Mouse (Mus musculus) heart, postnatal 10 days (tissue): ENCODE data around the gene Mt3. TPM values are rescaled to one million over a fixed set of nuclear protein-coding genes. Genes with fewer than 3 reads are reported as not detected.

ENCODE experiments used
- DNase-seq, 2 experiments: peaks; one replicate each; pipeline ENCODE4 v3.0.0; 2021
- intact Hi-C: fragments of 180-260 bp; cut with DNase I; formaldehyde crosslinking; loops from one replicate; pipeline ENCODE4 v1.15.1; 2025
- total RNA-seq, 2 experiments: library from RNA; stranded (reverse); gene quantifications; 2 replicates each; pipeline ENCODE4 v1.2.3; 2021

Mt3 gene
- total RNA-seq, 2 experiments from 2014 or later: 12.5 to 14.5 TPM

- intact Hi-C loops: no loop called here
- no peak for DNase-seq
Measured at GRCm38 (mm10) chr8:94182055-94182929, 29.9 kb downstream of the Mt3 start.

DNA sequence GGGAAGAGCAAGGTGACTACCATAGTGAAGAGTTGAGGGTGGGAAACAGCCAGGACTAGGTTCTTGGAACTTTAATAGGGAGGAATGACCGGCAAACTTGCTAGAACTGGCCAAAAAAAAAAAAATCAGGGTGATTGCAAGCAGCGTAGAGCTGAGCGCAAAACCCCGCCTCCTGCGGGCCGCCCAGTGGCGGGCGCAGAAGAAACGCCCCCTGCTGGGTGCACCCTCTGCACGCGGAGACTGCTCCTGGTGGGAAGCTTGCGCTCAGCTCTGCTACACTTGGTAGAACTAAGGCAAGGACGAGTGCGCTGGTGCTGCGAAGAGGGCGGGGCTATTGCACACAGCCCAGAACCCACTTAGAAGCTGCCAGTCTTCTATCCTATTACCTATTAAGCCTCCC, 30.7 kb downstream of the Mt3 start:
- intact Hi-C loops: no loop called here
- DNase-seq: peak; percentile 83 to 85

DNA sequence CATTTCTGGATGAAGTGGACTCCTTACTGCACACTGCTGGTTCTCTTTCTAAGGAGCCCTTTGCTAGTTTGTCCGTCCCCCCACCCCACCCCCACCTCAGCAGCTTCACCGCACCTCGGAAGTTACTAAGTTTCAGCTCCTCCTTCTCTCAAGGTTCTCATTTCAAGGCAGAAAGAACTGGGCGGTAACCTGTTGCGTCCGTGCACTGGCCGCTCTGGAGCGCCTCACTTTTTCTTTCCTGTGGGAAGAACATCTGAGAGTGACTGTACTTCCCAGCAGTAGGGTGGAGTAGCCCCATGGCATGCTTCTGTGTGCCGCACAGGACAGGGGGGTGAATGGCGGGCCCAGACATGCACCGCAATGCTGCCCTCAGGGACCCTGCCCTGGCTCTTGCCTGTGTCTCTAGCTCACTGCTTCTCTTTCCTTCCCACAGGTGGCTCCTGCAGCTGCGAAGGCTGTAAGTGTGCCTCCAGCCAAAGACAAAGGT, 32.0 kb downstream of the Mt3 start:
- intact Hi-C loops: no loop called here
- DNase-seq: no peak

DNA sequence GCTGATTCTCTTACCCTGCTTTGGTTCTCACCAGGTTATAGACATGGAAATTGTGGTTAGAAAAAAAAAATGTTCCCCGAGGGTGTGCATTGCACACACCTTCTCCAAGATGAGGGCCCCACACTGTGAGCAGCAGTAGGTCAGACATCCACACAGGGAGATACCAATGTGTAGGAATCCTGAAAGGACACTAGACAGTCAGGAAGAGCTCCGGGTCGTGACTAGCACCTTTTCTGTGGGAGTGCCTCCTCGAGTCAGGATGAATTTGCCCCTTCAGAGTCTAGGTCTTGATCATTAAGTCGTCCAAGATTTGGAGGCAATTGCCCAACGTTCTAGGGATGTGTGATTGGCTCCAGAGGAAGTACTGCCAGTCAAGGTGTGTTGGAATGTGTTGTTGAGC, 33.4 kb downstream of the Mt3 start:
- no peak for DNase-seq
- intact Hi-C loops: loop anchor here (1.0 kb wide), 1 partner anchor 18 kb away; no protein-coding TSS in a partner anchor

DNA sequence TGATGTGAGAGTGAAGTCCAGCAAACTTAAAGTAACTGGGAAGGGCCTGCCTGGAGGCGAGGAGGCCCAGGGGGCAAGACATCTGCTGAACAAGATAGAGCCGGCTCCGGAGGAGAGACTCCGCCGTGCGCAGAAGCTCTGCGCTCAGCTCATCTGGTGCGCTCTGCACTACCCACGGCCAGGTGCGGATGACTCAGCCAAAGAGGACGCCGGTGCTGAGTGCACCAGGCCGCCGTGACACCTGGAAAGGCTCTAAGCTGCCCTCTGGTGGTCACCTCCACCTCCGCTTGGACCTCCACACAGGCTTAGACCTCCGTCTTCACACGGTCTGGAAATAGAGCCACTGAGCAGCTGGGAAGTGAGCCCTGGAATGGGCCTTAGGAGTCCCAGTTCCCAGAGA, 34.1 kb downstream of the Mt3 start:
- DNase-seq: peak; percentile 82 to 87
- intact Hi-C loops: loop anchor here (1.0 kb wide), 1 partner anchor 19 kb away; no protein-coding TSS in a partner anchor

DNA sequence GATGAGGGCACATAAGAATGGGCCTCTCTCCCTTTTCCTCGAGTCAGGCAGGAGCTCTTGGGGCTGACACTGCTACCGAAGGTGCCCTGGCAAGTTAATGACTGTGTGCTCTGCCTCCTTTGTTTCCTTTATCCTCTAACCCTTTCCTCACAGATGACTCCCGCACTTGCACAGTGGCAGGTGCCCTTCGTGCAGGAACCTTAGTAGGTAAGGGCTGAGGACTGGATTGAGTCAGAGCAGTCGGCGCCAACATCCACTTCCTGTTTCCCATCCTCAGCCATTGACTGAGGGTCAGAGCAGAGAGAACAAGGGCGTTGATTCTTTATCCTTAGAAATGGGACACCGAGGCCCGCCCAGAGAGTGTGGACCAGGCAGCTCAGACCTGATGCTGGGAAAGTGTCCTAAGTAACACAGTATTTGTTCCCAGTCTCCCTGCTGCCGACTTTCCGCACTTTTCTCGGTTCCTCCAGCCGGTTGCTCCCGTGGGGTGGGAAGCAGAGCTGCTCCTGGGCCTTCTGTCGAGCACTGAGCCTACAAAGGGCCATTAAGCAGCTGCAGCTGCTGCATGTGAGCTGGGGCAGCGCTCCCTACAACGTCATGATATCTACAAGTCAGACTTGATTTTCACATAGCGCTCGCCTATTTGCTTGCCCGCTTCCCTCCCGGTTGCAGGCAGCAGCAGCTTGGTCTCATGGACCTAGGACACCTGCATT, 35.0 kb downstream of the Mt3 start:
- DNase-seq: no peak
- intact Hi-C loops: no loop called here

- peak; percentile 31 to 60 for DNase-seq
- intact Hi-C loops: loop anchor here (10.0 kb wide), 2 partner anchors 525 to 595 kb away; no protein-coding TSS in a partner anchor
Measured at GRCm38 (mm10) chr8:94189275-94190031, 37.0 kb downstream of the Mt3 start.

DNA sequence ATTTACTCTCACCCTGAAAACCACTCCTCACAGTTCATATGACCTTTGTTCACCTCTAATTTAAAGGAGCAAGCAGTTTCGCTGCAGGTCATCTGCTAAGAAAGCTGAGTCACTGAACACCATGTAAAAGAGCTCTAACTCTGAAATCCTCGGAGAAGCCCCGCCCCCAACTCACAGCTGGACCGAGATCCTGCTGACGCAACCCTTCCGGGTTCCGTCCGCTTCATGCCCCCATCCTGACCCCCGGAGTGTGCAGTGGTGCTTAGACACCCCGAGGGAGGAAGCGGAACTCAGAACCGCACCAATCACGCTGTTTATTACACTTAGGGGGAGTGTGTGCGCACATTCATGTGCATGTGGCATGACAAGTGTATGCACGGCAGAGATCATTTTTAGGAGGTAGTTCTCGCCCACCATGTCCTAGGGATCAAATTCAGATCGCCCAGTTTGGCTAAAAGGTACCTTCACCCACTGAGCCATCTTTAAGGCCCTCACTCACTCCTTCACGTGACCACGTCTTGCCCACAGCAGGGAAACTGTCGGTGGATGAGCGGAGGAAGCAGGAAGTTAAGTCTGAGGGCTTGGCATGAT, 38.8 kb downstream of the Mt3 start:
- intact Hi-C loops: loop anchor here (10.0 kb wide), 2 partner anchors 526 to 596 kb away; no protein-coding TSS in a partner anchor
- DNase-seq: peak; percentile 77 to 82

DNA sequence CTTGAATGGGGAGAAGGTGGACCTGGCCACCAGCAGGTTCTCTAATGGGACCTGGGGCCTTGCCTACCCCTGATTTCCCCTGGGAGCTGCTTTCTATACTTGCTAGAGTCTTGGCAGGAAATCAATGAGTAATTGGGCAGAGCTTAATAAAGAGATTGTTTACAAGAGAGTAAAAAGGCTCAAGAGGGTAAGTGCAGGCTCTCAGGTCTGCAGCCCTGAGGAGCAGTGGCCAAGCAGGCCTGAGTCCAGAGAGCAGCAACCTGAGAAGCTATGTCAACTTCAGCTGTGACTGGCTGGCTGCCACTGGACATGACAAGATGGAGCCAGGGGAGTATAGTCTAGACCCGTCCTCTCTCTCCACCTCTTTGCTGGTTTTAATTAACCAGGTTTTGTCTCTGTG, 40.5 kb downstream of the Mt3 start:
- DNase-seq: no peak
- intact Hi-C loops: loop anchor here (10.0 kb wide), 2 partner anchors 528 to 598 kb away; no protein-coding TSS in a partner anchor

GRCm38 (mm10) chr8:94194591-94195223, 42.3 kb downstream of the Mt3 start:
- no peak for DNase-seq
- intact Hi-C loops: loop anchor here (5.0 to 10.0 kb wide), 3 partner anchors 92 to 600 kb away; no protein-coding TSS in a partner anchor

DNA sequence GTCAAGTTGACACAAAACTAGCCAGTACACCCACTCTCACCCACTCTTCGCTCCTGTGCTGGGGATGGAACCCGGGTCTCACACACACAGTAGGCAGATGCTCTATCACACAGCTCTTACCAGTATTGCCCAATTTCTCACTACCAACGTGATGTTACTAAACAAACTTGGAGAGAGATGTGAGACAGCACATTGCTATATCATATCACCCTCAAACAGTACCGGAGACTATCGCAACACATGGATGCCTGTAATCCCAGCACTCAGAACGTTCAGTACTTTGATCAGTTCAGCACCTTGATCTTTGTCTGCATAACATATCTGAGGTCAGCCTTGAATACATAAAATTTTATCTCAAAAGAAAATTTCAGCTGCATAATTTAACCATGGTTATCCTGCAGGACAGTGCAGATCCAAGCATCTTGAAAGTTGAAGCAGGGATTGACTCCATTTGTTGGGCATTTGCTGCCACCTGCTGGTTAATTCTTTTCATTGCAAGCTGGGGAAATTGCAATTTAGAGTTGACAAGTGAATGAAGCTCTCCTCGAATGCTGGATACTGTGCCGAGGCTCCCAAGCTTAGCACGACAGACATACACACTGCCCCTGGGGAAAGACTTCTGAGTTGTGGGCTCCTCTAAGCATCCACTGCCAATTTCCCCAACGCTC, 46.9 kb downstream of the Mt3 start:
- intact Hi-C loops: loop anchor here (1.0 to 10.0 kb wide), 4 partner anchors 32 to 605 kb away; no protein-coding TSS in a partner anchor
- peak; percentile 73 to 83 for DNase-seq

Other genes starting within 250 kb of the Mt3 start
- gene Amfr, start 139.8 kb upstream of the Mt3 start, total RNA-seq: 100 to 1,000 TPM; 125 to 126 TPM
- gene Nudt21, start 115.6 kb upstream of the Mt3 start, total RNA-seq: 10 to 100 TPM; 36.7 to 43.2 TPM
- 10 to 100 TPM; 25.0 to 26.2 TPM for gene Ogfod1, start 115.4 kb upstream of the Mt3 start, total RNA-seq
- gene Bbs2, start 53.7 kb upstream of the Mt3 start, total RNA-seq: 1 to 10 TPM; 6.8 to 8.7 TPM
- gene Mt4, start 15.4 kb upstream of the Mt3 start, total RNA-seq: not detected
- gene Mt2, start 20.1 kb downstream of the Mt3 start, total RNA-seq: 10 to 100 TPM in 1 of 2 experiments, 1 to 10 TPM in 1; 9.4 to 87.4 TPM
- 100 to 1,000 TPM; 104 to 394 TPM for gene Mt1, start 26.5 kb downstream of the Mt3 start, total RNA-seq
- 10 to 100 TPM; 27.6 to 28.3 TPM for gene Nup93, start 62.0 kb downstream of the Mt3 start, total RNA-seq
- gene Slc12a3, start 176.6 kb downstream of the Mt3 start, total RNA-seq: under 1 TPM in 1 of 2 experiments, not detected in 1; 0.38 TPM
- 100 to 1,000 TPM in 1 of 2 experiments, 10 to 100 TPM in 1; 80.4 to 138 TPM for gene Herpud1, start 233.8 kb downstream of the Mt3 start, total RNA-seq